Mouse (Mus musculus): Measurements from ENCODE around the gene Tnr.

The Tnr gene

DNA sequence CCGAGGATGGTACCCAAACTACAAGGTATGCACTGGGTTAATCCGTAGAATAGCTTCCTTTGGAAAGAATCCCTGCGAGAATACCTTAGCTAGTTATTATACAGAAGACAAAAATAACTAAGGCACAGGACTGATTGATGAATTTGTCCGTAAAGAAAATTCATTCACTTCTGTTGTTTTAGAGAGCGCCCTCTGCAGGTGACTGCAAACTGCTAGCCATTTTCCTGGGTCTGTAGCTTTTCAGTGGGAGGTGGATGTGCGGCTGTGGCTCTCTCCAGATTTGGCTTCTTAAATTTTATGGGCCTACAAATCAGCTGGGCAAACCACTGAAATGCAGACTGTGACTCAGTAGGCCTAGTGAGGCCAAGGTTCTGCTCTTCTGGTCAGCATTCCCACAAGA lies 42.5 kb downstream of the Tnr start:
- no peak for DNase-seq (ENCODE audit: low spot score)

DNA sequence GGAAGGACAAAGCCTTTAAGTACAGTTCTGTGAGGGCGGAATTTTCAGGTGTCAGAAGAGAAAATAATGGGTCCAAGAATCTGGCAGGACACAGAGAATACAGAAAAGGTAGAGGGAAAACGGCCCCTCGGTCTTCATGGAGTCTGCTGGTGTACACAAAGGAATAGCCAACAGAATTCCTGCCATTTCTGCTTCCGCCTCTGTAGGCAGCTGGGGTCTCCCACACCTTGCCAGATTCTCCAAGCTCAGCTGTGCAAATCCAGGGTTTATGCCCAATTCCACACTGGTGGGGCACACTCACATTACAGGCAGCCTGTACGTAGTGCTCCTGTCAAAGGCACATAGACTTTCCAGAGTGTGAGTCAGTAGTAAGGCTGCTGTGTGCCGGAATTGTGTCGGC lies 43.6 kb downstream of the Tnr start:
- DNase-seq (ENCODE audit: low spot score), result no peak

DNA sequence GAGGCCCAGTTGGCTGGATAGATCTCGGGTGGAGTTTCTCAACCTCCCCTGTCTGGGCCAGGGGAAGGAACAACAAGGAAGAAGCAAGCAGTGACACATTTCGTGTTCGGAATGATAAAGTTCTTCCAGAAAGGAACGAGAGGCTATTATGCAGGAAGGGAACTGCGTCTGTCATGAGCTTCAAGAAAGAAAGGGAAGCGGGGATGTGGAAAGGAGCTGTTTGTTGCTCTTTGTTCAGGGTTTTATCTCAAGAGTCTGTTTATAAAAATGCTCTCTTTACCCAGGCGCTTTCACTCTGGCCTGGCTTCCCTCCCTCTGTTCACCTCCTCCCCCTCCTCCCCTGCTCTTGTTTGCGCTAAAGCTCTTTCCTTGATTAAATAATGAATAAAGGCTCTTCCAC lies 46.7 kb downstream of the Tnr start:
- DNase-seq (ENCODE audit: low spot score), result no peak

DNA sequence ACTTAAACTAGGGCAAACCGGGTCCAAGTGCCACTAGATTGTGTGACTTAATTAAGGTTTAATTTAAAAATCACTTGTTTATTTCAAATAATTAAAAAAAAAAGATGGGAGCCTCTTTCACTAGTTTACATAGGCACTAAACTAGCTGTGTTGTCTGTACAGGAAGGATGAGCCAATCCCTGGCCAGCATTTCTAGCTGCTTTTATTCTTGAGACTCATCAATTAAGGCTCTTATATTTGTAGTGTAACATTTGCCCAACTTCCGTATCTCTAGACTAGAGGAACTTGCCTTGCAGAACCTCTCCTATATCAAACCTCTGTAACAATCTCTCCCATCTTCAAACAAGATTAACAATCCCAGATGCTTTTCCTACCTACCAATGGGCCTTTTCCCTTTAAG lies 47.3 kb downstream of the Tnr start:
- DNase-seq (ENCODE audit: low spot score), result no peak

DNA sequence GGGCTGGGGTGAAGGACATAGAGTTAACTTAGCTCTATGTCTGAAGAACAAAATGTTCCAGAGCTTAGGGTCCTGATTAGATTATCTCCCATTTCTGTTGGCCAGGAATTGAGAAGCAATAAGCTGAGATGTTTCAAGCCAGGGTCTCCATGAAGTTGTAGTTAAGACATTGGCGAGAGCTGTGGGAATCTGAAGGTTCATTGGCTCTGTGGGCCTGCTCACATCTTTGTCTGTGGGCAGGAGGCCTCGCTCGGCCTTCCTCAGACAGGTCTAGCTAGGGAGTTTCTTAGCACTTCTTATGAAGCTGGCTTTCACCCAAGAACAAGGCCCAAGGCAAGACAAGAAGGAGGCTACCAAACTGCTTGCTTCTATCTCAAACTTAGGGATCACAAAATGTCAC lies 48.4 kb downstream of the Tnr start:
- no peak for DNase-seq (ENCODE audit: low spot score)

DNA sequence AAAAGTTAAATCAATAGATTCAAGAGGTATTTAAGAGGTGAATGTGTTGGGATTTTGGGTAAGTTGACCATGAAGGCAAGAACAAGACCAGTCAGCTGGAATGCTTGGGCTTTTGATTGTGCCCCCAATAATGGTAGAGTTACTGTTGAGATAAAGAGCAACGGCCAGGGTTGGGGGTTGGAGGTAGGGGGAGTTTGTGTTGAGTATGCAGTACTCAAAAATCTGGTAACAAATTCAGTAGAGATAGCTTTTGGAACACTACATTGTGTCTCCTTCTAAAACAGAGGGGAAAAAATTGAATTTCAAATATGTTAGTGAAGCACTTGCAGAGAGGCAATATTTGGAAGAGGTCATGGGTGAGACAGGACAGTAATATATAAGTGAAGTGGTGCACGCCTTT lies 49.5 kb downstream of the Tnr start:
- no peak for DNase-seq (ENCODE audit: low spot score)

DNA sequence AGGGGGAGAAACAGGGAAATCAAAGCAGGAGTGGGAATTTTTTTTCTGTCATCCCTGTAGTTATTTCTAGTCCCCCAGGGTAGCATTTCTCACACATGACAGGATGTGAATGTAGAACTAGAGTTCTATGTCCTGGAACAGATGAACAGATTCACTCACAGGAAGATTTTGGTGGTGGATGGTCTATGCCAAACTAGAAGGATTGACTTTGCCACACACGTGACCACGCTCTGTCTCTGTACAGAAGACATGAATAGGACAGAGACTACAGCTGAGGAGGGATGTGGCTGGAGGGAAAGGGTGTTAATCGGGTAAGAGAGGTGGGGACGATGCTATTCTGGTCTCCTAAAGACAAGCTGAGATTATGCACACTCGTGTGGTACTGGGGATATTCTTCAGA lies 51.1 kb downstream of the Tnr start:
- DNase-seq (ENCODE audit: low spot score), result no peak

DNA sequence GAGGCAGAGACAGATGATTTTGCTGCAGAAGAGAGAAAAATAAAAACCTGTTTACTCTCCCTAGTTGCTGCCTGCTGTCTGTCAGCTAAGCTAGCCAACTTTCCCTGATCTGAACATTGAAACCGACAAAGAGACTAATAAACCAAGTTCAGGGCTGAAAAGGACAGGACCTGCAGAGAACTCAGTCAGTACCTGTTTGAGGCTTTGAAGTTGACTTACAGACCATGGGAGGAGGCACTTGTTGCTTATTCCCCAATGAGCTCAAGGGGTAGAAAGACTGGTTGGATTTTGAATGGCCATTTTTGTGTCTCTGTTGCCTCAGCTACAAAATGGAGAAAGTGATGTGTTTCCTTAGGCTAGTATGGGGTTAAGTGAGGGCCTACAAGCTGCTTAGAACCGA lies 52.7 kb downstream of the Tnr start:
- no peak for DNase-seq (ENCODE audit: low spot score)

DNA sequence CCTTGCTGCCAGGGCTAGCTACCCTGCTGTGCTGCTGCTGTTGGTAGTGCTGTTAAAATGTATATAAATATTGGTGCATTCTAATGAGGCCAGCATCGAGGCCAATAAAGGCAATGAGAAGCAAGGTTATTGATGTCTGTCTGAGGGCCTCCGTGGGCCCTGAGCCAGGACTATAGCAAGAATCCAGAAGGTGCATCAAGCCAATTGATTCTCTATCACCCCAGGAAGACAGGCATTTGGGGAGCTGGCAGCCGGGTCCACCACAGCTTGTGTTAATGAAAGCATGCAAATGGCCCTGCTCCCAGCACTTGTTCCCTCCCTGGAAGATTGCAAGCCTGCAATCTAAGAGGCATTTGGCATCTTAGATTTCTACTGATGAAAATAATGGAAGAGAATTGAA lies 54.8 kb downstream of the Tnr start:
- no peak for DNase-seq (ENCODE audit: low spot score)

DNA sequence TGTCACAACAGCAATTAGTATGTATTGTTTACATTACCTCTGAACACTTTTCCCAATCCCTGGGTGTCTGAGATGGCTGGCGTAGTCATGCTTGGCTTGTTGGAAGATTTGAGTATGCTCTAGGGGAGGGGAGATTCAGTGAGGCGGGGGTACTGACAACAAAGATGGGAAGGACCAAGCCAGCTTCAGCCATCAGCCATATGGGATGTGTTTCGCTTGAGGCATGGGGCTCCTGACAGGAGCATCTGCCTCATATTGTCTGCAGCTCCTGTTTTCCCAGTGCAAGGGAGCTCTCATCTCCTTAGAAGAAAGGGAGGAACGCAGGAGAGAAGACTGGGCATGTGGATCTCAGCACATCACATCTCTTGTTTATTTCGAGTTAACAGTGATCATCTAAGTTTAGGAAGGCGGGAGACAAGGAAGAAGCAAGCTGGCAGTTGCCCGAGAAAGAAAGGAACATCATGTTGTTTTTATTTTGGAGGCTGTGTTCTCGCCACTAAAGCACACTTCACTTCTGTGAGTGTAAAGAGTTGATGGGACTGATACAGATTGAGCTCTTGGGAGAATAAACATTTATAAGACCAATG lies 56.9 kb downstream of the Tnr start:
- DNase-seq (ENCODE audit: low spot score), result no peak

DNA sequence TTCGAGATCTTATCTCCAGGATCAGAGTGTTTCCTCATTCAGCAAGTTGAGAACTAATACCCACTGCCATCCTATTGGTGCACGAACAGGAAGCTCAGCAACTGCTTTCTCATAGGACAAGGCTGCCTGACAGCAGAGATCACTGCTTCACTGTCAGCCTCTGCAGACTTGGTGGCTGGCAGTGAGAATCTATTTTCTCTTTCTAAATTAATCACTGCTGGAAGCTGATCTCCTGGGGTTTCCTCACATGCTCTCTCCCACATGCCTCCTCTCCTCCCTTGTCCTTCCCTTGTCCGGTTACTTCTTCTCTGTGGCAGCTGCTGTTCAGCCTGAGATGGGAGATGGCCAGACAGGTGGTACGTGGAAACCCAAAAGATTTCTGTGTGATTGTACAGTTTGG lies 60.3 kb downstream of the Tnr start:
- no peak for DNase-seq (ENCODE audit: low spot score)

DNA sequence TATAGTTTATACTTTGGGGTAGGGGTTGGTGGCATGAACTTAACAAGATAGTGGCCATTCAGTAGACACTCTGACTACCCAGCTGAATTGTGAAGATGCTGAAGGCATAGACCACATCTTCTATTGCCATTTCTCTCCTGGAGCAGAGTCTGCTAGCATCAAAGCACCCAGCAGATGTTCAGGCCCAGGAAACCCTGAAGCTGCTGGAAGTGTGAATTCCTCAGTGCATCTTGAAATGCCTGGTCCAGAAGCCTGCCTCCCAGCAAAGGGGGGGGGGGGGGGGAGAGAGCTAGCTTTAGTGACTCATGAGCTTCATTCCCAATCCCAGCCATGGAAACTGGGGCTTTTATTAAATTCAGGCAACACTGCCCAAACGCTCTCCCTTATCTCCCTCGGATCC lies 65.2 kb downstream of the Tnr start:
- no peak for DNase-seq (ENCODE audit: low spot score)

DNA sequence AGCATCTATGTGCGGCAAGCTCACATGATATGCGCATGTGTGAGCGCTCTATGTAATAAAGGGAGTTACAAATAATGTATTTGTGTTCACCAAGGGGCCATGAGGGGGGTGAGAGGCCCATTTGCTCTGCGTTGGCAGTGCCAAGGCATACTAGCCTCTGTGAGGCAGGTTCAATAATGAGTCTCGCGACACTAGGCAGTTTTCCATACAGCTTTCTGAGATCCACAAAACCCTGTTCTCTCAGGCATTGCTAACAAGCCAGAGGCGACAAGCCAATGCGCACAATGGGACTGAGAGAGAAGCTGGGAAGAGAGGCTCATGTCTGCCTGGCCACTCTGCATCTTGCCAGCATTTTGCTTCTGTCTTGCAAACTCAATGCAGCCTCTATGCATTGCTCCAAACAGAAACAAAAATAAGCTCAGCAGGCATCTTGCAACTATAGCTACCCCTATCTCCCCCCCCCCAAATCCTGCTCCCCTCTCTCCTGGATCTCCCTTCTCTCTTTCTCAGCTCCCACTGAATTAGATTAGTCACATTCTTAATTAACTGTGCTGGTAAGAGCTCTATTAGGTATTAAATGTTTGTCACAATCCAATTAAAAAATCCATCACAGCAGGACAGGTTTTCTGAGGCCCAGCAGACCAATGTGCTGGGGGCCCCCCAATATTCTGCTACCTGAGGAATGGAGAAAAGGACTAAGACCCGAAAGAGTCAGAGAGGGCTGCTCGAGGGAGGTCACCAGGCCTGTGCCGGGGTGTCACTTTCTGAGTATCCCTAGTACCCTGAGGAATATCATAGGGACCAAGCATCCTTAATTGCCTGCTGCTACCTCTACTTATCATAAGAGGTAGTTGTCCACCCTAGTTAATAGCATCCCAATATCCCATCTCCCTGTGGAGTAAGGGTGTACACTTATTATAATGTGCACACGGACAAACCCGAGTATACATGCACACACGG lies 70.8 kb downstream of the Tnr start:
- no peak for DNase-seq (ENCODE audit: low spot score)

DNA sequence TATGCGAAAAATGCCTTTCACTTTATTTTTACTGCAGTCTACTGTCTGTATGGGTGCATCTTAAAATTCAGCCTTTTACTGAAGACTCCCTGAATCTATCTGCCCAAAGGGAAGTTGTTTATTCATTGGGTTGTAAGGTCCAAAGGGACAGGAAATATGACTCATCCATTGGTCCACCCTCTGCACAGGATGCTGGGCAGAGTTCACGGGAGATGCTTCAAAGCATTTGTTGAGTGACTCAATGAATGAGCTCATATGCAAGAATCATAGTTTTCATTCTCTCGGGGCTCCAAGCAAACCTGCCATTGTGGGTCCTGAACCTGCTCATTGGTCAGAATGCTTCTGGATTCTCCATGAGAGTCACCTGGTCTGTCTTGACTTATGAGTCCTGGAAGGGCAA lies 72.2 kb downstream of the Tnr start:
- no peak for DNase-seq (ENCODE audit: low spot score)

DNA sequence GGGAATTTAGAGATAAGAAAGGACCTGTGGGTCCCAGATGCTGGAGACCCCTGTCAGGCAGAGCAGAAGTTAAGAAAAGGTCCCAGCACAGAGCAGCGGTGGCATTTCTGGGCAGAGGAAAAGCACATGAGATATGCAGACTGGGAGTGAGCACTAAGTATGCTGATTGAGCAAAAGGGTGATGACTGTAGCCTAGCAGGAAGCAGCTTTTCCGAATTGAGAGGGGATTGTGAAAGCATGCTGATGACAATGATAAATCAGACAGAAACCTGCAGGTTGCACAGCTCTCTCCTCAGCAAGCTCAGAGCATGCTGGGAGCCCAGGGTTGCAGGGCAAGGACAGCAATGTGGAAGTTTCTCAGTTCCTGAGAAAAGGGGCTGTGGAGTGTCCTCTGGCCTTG lies 73.1 kb downstream of the Tnr start:
- DNase-seq (ENCODE audit: low spot score), result no peak

DNA sequence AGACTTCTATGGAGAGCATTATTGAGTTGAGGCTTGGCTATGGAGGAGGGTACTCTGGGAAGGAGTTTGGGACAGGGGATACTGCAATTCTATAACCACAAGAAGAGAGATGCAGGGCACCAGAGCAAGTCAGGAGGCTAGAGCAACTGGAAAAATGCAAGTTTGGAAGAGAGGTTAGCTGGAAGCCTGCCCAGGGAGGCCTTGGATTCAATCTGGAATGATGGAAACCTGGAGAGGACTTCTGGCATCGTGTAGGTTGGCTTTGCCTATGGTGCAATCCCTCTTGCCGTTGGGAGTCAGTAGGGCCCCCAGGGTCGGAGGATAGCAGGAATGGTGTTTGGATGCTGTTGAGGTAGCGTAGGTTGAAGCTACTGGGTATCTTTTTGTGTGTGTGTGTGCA lies 90.0 kb downstream of the Tnr start:
- no peak for DNase-seq (ENCODE audit: low spot score)

DNA sequence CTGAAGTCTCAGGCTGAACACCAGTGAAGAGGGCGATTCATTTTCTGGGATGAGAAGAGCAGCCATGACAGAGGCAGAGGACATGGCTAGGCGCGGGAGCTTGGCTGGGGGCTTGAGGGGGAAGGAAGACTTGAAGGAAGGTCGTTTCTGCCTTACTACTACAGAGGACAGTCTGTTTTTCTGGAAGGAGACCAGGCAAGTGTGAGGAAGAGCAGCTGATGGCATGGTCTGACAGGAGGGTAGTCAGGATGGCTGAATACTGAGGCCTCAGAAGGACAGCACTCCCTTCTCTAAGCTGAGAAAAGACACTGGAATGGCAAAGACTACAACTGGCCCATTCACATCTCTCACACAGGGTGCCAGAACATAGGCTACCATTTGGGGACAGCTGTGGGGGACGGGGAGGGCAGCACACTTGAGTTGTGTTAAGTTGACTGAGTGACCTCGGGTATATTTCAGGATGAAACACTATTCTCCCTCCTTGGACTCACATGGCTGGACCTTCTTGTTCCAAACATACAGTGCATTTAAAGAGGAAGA lies 90.6 kb downstream of the Tnr start:
- no peak for DNase-seq (ENCODE audit: low spot score)

DNA sequence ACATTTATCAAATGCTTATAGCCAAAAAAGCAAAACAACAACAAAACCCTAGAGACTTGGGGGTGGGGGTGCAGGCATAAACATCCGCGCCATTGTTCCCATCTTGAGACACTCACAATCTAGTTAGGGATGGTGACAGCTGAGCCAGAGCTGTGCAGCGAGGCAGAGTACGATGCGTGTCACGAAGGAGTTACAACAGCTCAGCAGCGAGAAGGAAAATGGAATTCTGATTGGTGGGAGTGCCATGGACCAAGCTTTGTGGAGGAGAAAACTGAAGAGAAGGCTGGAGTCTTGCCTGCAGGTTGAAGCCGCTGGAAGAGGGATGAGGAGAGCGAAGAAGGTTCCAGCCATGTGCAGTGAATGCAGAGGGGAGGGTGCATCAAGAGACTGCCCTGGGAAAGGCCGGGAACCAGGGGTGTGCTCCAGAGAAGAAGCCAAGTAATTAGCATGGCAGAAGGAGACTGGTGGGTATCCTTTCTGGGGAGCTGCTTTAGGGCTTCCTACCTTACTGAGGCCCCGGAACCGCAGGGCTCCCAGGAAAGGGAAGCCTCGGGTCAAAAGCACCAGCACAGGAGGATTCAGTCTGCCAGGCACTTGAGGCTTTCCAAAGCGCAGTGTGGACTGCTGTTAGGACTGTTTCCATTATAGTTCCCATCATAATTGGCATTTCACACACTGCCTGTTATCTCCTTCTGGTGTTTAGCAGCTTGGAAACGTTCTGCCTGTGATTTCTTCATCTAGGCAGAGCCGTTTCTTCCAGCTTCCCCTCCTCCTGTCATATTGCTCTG lies 91.3 kb downstream of the Tnr start:
- DNase-seq (ENCODE audit: low spot score), result no peak

DNA sequence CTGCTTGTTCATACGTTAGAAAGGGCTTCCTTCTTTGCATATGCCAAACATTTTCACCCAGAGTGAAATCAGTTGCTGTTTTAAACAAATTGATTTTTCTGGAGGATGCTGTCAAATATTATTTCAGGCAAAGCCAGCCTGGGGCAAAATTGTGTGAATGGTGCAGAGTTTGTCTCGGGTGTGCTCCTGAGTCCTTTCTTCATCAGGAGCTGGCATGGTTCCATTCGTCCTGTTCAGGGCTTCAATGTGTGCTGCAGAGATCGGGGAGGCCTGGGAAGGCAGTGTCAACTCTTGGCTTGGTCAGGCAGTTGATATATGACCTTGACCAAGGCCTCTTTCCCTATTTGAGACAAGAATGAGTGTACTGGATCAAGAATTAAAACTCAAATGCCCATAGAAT lies 92.1 kb downstream of the Tnr start:
- DNase-seq (ENCODE audit: low spot score), result no peak

DNA sequence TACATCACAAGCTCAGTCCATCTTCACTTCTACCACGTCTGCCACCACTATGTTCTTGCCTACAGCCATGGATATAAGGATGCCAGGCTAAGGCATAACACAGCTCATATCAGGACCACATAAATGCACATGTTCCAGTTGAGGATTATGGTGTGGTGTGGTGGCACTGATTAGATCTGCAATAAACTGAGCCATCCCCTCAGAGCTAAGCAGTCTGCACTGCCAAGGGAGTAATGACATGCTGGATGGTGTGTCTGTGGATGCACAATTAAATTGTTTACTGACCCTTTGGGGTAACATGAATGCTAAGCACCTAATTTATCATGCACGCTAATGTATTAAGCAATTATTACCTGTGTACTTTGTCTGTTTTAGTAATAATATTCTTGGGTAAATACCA lies 95.6 kb downstream of the Tnr start:
- no peak for DNase-seq (ENCODE audit: low spot score)

DNA sequence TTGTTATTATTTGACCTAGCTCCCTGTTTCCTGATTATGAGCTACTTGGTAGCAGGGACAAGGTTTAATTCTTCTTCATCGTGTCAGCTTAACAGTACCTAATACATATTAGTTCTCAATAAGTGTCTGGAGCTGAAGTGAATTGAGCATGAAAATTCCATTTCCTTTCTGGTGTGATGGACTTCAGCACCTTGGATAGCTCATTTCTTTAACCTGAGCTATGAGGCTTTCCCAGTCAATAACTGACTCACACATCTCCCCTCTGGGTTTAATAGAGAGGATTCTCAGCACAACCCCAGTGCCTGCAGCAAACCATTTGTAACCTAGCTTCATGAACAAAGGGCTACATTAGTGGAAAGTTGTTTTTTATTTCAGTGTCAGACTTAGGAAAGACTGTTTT lies 97.8 kb downstream of the Tnr start:
- no peak for DNase-seq (ENCODE audit: low spot score)

DNA sequence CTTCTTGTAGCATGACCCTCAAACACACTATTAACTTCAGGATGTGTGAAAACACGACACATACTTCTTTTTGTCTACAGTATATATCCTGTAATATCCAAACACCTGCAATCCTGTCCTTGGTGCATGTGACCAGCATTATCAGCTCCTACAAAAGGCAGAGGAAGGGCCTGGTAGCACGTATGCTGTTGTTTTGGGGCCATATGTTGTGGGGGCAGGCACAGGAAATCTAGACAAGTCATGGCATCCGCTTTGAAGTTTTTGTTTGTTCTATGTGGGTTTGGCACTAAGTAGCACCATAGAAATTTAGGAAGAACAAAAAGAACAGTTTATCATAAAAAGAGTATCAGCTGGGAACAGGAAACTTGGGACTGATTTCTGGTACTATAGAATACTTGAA lies 105.5 kb downstream of the Tnr start:
- no peak for DNase-seq (ENCODE audit: low spot score)

All from ovary, postnatal 10 days (tissue).